Mouse (Mus musculus) limb, embryonic 11.5 days (tissue): ENCODE measurements around the gene Sesn1. TPM values are rescaled to one million over a fixed set of nuclear protein-coding genes. Genes with fewer than 3 reads are reported as not detected.

Source experiments
- ATAC-seq: fragments of 200-750 bp; cut with Nextera tagmentation; 2 replicates; pipeline ENCODE4 v1.8.0; 2017; ENCODE audit warnings: low read depth; ENCODE audit not compliant: insufficient number of reproducible peaks, low FRiP score, low TSS enrichment
- DNase-seq: peaks from one replicate; pipeline ENCODE4 v3.0.0-alpha.2; 2015; ENCODE audit warnings: low spot score
- H3K27ac ChIP-seq: fragments of 300-500 bp; sonication (generic); replicated peaks from 2 replicates; pipeline ENCODE4 v1.5.1; 2014; ENCODE audit warnings: low read depth, mild to moderate bottlenecking, low read length
- H3K27me3 ChIP-seq: fragments of 300-500 bp; sonication (generic); 2 replicates; pipeline ENCODE4 v1.6.1; 2014; ENCODE audit warnings: mild to moderate bottlenecking, low read length, mixed read lengths; ENCODE audit not compliant: control insufficient read depth, insufficient read depth
- H3K36me3 ChIP-seq: fragments of 300-500 bp; sonication (generic); 2 replicates; pipeline ENCODE4 v1.6.1; 2014; ENCODE audit warnings: mild to moderate bottlenecking, low read length, moderate library complexity, mixed read lengths; ENCODE audit not compliant: control insufficient read depth, insufficient read depth
- H3K4me1 ChIP-seq: fragments of 300-500 bp; sonication (generic); 2 replicates; pipeline ENCODE4 v1.6.1; 2014; ENCODE audit warnings: low read length, mixed read lengths; ENCODE audit not compliant: control insufficient read depth, insufficient read depth
- H3K4me2 ChIP-seq: fragments of 300-500 bp; sonication (generic); 2 replicates; pipeline ENCODE4 v1.6.1; 2014; ENCODE audit warnings: low read depth, mild to moderate bottlenecking, moderate library complexity; ENCODE audit not compliant: severe bottlenecking
- H3K4me3 ChIP-seq: fragments of 300-500 bp; sonication (generic); 2 replicates; pipeline ENCODE4 v1.5.1; 2014; ENCODE audit warnings: low read depth, low read length
- H3K9ac ChIP-seq: fragments of 300-500 bp; sonication (generic); 2 replicates; pipeline ENCODE4 v1.6.1; 2014; ENCODE audit warnings: mild to moderate bottlenecking, low read length
- H3K9me3 ChIP-seq: fragments of 300-500 bp; sonication (generic); 2 replicates; pipeline ENCODE4 v1.6.1; 2016; ENCODE audit warnings: low read length; ENCODE audit not compliant: control insufficient read depth
- whole genome bisulfite sequencing: fragments of 180-500 bp; shearing (Covaris S2); extraction: QIAGEN DNeasy Blood & Tissue Kit; methylation state at CpG from one replicate; pipeline ENCODE4 v1.1.7; 2014; 5-methylcytosine and 5-hydroxymethylcytosine counted together
- polyA plus RNA-seq: library from polyadenylated mRNA; unstranded; fragments of >200 nt; fragmentation: Nextera tagmentation; extraction: Ambion mirVana; gene quantifications from 2 replicates; pipeline ENCODE4 v1.2.1, GENCODE M21; 2014

Sesn1 gene
- polyA plus RNA-seq, 1 experiment from 2014 or later: 35.9 TPM

- Histone ChIP-seq H3K27me3 (no peaks in the 10 kb centered on the region), H3K9me3 (no peaks in the 10 kb centered on the region)
- WGBS: 77% methylated on average over 2 of the region's 2 CpGs
These were observed 24.4 kb downstream of the Sesn1 start for GRCm38 (mm10) chr10:41834131-41834530.

DNA sequence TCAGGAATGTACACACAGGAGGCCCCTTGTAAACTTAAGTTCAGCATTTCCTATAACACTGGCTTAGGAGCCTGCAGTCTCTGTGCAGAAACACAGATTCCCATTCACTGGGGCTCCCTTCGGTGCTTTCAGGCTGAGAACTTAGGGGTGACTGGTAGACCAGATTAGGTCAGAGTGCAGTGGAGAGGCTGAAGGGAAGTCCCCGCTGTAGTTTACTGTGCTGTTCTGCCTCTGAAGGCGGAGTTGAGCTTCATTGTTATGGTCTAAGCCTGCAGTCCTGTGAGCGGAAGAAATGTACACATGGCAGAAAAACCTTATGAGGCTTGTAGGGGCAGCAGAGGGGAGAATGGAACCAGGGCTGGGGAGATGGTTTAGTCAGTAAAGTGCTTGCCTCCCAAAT is 29.2 kb downstream of the Sesn1 start:
- Histone ChIP-seq H3K4me3 (no peak overlapping the region), H3K9me3 (no peaks in the 10 kb centered on the region), H3K4me2 (no peak overlapping the region), H3K27ac (no peak overlapping the region), H3K36me3 (no peaks in the 10 kb centered on the region), H3K9ac (no peak overlapping the region), H3K27me3 (no peaks in the 10 kb centered on the region), H3K4me1 (no peaks in the 10 kb centered on the region)
- DNase-seq: no peak
- no peak for ATAC-seq
- 95% methylated on average over 4 of the region's 4 CpGs for WGBS

More at GRCm38 (mm10) chr10:41834131-41834530, 24.4 kb downstream of the Sesn1 start:
- Histone ChIP-seq H3K9ac (no peak overlapping the region), H3K4me3 (no peak overlapping the region), H3K4me1 (0 out of 2 replicates have a peak, but pooled peaks cover 4% of the 10 kb centered on the region), H3K27ac (no peak overlapping the region), H3K4me2 (no peak overlapping the region), H3K36me3 (no peaks in the 10 kb centered on the region)
- DNase-seq: no peak
- no peak for ATAC-seq

DNA sequence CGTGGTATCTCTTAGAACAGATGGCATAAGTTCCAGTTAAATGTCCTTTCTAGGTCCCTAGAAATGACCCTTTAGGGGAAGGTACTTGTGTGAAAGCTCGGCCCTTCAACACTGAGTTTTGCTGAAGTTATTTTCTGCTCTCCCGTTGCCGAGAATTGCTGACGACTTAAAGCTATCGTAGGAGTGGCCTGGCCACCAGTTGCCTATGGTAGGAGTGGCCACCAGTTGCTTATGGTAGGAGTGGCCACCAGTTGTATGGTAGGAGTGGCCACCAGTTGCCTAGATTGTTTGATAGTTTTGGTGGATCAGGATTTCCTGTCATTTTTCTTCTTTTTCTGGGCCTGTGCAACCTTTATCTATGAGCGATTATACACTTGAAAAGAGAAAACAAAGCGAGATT is 38.0 kb downstream of the Sesn1 start:
- WGBS: 98% methylated on average over 8 of the region's 8 CpGs

GRCm38 (mm10) chr10:41848721-41849120 is 39.0 kb downstream of the Sesn1 start:
- no peaks in the 10 kb centered on the region for H3K9me3 ChIP-seq
- 86% methylated on average over 2 of the region's 2 CpGs for WGBS

More for the DNA sequence above, 38.0 kb downstream of the Sesn1 start:
- no peak overlapping the region for H3K4me3 ChIP-seq
- no peak for DNase-seq
- no peak overlapping the region for H3K4me2 ChIP-seq
- ATAC-seq: no peak
- no peaks in the 10 kb centered on the region for H3K27me3 ChIP-seq
- no peak overlapping the region for H3K27ac ChIP-seq
- H3K9me3 ChIP-seq: no peaks in the 10 kb centered on the region
- H3K36me3 ChIP-seq: peaks cover 4% of the 10 kb centered on the region; the same call in 1 of the 2 replicates
- no peaks in the 10 kb centered on the region for H3K4me1 ChIP-seq
- no peak overlapping the region for H3K9ac ChIP-seq

DNA sequence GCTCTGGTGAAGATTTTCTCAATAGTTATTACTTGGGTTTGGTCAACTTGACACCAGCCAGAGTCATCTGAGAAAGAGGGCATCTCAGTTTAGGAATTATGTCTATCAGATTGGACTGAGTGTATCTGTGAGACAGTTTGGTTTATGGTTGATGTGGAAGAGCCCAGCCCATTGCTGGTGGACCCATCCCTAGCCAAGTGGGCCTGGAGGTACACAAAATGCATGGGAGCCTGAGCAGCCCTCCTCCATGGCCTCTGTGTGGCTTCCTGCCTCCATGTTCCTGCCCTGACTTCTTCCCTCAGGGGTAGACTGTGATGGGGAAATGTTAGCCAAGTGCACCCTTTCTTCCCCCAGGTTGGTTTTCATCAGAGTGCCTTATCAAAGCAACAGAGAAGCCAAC is 50.1 kb downstream of the Sesn1 start:
- no peak overlapping the region for H3K4me3 ChIP-seq
- no peak for ATAC-seq
- H3K4me1 ChIP-seq: no peaks in the 10 kb centered on the region
- no peak overlapping the region for H3K9ac ChIP-seq
- H3K27ac ChIP-seq: no peak overlapping the region
- no peak overlapping the region for H3K4me2 ChIP-seq
- DNase-seq: no peak
- no peaks in the 10 kb centered on the region for H3K27me3 ChIP-seq
- H3K36me3 ChIP-seq: no peaks in the 10 kb centered on the region
- no peaks in the 10 kb centered on the region for H3K9me3 ChIP-seq

More at GRCm38 (mm10) chr10:41848721-41849120, 39.0 kb downstream of the Sesn1 start:
- Histone ChIP-seq H3K9ac (no peak overlapping the region), H3K36me3 (peaks cover 4% of the 10 kb centered on the region; the same call in 1 of the 2 replicates), H3K27me3 (no peaks in the 10 kb centered on the region), H3K27ac (no peak overlapping the region), H3K4me3 (no peak overlapping the region), H3K4me1 (no peaks in the 10 kb centered on the region), H3K4me2 (no peak overlapping the region)
- ATAC-seq (no peak), DNase-seq (no peak)

GRCm38 (mm10) chr10:41860275-41860688 is 50.5 kb downstream of the Sesn1 start:
- Histone ChIP-seq H3K9me3 (no peaks in the 10 kb centered on the region), H3K4me2 (no peak overlapping the region), H3K4me3 (no peak overlapping the region), H3K27ac (no peak overlapping the region), H3K36me3 (no peaks in the 10 kb centered on the region), H3K27me3 (no peaks in the 10 kb centered on the region), H3K9ac (no peak overlapping the region), H3K4me1 (no peaks in the 10 kb centered on the region)
- ATAC-seq: no peak
- WGBS: 94% methylated on average over 2 of the region's 2 CpGs
- no peak for DNase-seq

DNA sequence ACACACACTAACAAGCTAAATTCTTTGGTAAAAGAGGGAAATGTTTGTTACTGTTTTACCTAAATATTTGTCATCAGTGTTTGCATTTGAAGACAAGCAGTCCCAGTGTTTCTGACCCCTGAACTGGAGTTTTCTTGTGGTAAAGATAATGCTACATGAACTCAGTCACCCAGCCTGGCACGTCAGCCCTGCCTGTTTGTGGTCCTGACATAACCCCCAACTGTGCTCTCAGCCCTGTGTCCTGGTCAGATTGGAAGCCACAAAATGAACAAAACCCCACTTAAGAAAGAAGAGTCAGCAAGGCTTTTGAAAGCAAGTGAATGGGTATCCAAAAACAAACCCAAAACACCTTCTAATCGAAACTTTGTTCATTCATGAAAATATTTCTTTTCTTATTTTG is 53.3 kb downstream of the Sesn1 start:
- Histone ChIP-seq H3K4me1 (peaks cover 3% of the 10 kb centered on the region; the same call in 1 of the 2 replicates), H3K9ac (no peak overlapping the region), H3K4me3 (no peak overlapping the region), H3K4me2 (no peak overlapping the region), H3K36me3 (no peaks in the 10 kb centered on the region), H3K27ac (no peak overlapping the region), H3K27me3 (no peaks in the 10 kb centered on the region), H3K9me3 (no peaks in the 10 kb centered on the region)
- DNase-seq (no peak), ATAC-seq (no peak)
- WGBS: 81% methylated on average over 2 of the region's 2 CpGs

- WGBS: 82% methylated on average over 3 of the region's 3 CpGs
- Histone ChIP-seq H3K4me3 (no peak overlapping the region), H3K9me3 (no peaks in the 10 kb centered on the region), H3K9ac (no peak overlapping the region), H3K4me2 (no peak overlapping the region), H3K4me1 (peaks cover 3% of the 10 kb centered on the region; the same call in 1 of the 2 replicates), H3K27ac (no peak overlapping the region), H3K36me3 (no peaks in the 10 kb centered on the region), H3K27me3 (no peaks in the 10 kb centered on the region)
- DNase-seq (no peak), ATAC-seq (no peak)
These were observed 56.5 kb downstream of the Sesn1 start for GRCm38 (mm10) chr10:41866069-41866837.

- H3K4me2 ChIP-seq: no peak overlapping the region
- peaks cover 3% of the 10 kb centered on the region; the same call in 1 of the 2 replicates for H3K4me1 ChIP-seq
- H3K36me3 ChIP-seq: no peaks in the 10 kb centered on the region
- DNase-seq (no peak), ATAC-seq (no peak)
- H3K9ac ChIP-seq: no peak overlapping the region
- H3K4me3 ChIP-seq: no peak overlapping the region
- no peaks in the 10 kb centered on the region for H3K27me3 ChIP-seq
- H3K27ac ChIP-seq: no peak overlapping the region
- H3K9me3 ChIP-seq: no peaks in the 10 kb centered on the region
These were observed 57.1 kb downstream of the Sesn1 start for GRCm38 (mm10) chr10:41866838-41867154.
